Mouse (Mus musculus) midbrain, postnatal 0 days (tissue): Measurements from ENCODE around the gene C130050O18Rik. TPM values are rescaled to one million over a fixed set of nuclear protein-coding genes. Genes with fewer than 3 reads are reported as not detected.

Experiments
- ATAC-seq: fragments of 200-750 bp; cut with Nextera tagmentation; 2 replicates; pipeline ENCODE4 v1.8.0; 2017; ENCODE audit warnings: moderate number of reproducible peaks, mild to moderate bottlenecking, moderate TSS enrichment, moderate library complexity; ENCODE audit not compliant: low FRiP score
- DNase-seq: peaks from one replicate; pipeline ENCODE4 v3.0.0-alpha.2; 2015; ENCODE audit warnings: low spot score
- H3K27ac ChIP-seq: fragments of 300-500 bp; sonication (generic); 2 replicates; pipeline ENCODE4 v1.5.1; 2014; ENCODE audit warnings: low read depth, mild to moderate bottlenecking, low read length, mixed read lengths
- H3K27me3 ChIP-seq: fragments of 300-500 bp; sonication (generic); 2 replicates; pipeline ENCODE4 v1.6.1; 2014; ENCODE audit warnings: low read length, control low read depth, mixed read lengths; ENCODE audit not compliant: insufficient read depth
- H3K36me3 ChIP-seq: fragments of 300-500 bp; sonication (generic); 2 replicates; pipeline ENCODE4 v1.6.1; 2014; ENCODE audit warnings: low read length, control low read depth, mixed read lengths; ENCODE audit not compliant: insufficient read depth
- H3K4me1 ChIP-seq: fragments of 300-500 bp; sonication (generic); 2 replicates; pipeline ENCODE4 v1.6.1; 2014; ENCODE audit warnings: mild to moderate bottlenecking, control low read depth, antibody characterized with exemption, low read length, mixed read lengths; ENCODE audit not compliant: insufficient read depth
- H3K4me2 ChIP-seq: fragments of 300-500 bp; sonication (generic); 2 replicates; pipeline ENCODE4 v1.6.1; 2014; ENCODE audit warnings: low read depth, mild to moderate bottlenecking, low read length, mixed read lengths; ENCODE audit not compliant: poor library complexity, severe bottlenecking
- H3K4me3 ChIP-seq: fragments of 300-500 bp; sonication (generic); 2 replicates; pipeline ENCODE4 v1.5.1; 2014; ENCODE audit warnings: low read depth, mild to moderate bottlenecking, low read length, moderate library complexity
- H3K9ac ChIP-seq: fragments of 300-500 bp; sonication (generic); replicated peaks from 2 replicates; pipeline ENCODE4 v1.6.1; 2014; ENCODE audit warnings: mild to moderate bottlenecking, low read length, moderate library complexity, mixed read lengths; ENCODE audit not compliant: poor library complexity, severe bottlenecking
- H3K9me3 ChIP-seq: fragments of 300-500 bp; sonication (generic); 2 replicates; pipeline ENCODE4 v1.6.1; 2016; ENCODE audit warnings: low read length, control low read depth
- CTCF ChIP-seq: IDR thresholded peaks from 2 replicates; pipeline ENCODE4 v1.5.1; 2016; ENCODE audit warnings: antibody characterized with exemption, mild to moderate bottlenecking
- WGBS: fragments of 180-500 bp; shearing (Covaris S2); extraction: QIAGEN DNeasy Blood & Tissue Kit; methylation state at CpG from one replicate; pipeline ENCODE4 v1.1.7; 2014; 5-methylcytosine and 5-hydroxymethylcytosine counted together
- polyA plus RNA-seq: library from polyadenylated mRNA; unstranded; fragments of >200 nt; fragmentation: Nextera tagmentation; extraction: Ambion mirVana; gene quantifications from 2 replicates; pipeline ENCODE4 v1.2.1, GENCODE M21; 2015
- total RNA-seq: library from RNA; depleted of rRNA; stranded (reverse); fragments of >200 nt; gene quantifications from 2 replicates; pipeline ENCODE4 v1.2.3, GENCODE M21; 2014

Gene C130050O18Rik
- total and polyA plus RNA-seq, 2 experiments from 2014 or later, result not detected

DNA sequence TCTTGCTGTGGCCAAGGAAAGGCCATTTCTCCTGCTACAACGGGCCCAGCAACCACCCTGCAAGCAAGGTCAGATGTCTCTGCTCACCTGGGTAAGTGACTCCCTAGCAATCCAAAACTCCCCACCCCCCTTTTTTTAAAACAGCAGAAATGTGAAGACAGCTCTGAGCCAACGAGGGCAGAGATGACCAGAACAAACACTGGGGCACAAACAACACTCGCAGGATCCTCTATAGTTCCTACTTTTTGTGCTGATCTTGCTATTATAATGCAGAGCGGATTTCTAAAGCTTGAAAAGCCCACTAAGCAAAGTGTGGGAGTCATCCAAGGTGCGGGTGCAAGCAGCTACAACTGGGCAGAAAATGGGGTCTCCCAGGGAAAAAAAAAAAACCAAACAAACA lies 34.0 kb upstream of the C130050O18Rik start:
- Histone ChIP-seq H3K9me3 (no peaks in the 10 kb centered on the region), H3K4me3 (peak overlapping the region; percentile 62), H3K27ac (peak overlapping the region; percentile 82; the same call in 1 of the 2 replicates), H3K4me2 (peak overlapping the region; percentile 82), H3K4me1 (0 out of 2 replicates have a peak, but pooled peaks cover 4% of the 10 kb centered on the region), H3K27me3 (no peaks in the 10 kb centered on the region), H3K9ac (peak overlapping the region; percentile 90; the same call in 1 of the 2 replicates), H3K36me3 (no peaks in the 10 kb centered on the region)
- no peak for DNase-seq
- no peak for ATAC-seq
- no peak for TF ChIP-seq CTCF
- 49% methylated on average over 5 of the region's 5 CpGs for WGBS

DNA sequence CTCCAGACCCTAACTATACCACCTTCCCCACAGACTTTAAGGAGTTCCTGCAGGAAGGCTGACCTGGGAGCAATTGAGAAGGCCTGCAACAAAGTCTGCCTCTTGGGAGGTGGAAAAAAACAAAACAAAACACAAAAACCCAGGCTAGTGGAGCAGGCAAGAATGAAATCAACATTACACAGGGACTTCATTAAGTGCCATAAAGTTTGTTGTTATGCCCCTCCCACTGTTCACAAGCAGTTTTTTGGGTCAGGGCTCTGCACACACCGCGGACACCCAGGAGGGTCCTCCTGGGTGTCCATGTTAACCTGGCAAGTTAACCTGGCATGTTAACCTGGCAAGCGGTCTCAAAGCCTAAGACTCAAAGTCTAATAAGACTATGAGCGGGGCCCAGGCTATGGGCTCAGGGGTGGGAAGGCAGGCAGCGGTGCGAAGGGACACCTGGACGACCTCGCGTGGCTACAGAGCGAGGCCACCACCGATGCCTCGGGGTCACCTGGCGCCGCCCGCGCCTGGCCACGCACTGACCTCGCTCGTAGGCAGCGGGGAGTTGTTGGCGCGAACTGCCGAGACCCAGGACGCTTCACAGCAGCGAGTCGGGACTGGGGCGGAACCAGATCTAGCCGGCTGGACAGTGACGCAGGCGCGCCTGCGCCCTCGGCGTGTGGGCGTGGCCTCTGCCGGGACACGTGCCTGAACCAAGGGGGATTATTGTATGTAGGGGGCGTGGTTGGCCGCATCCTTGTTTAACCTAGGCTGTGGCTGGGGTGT lies 33.3 kb upstream of the C130050O18Rik start:
- WGBS, result 3% methylated on average over 39 of the region's 39 CpGs
- no peaks in the 10 kb centered on the region for H3K27me3 ChIP-seq
- peak overlapping the region; percentile 90 for H3K9ac ChIP-seq
- 0 out of 2 replicates have a peak, but pooled peaks cover 4% of the 10 kb centered on the region for H3K4me1 ChIP-seq
- H3K4me3 ChIP-seq, result peak overlapping the region; percentile 62
- TF ChIP-seq CTCF, result peak; percentile 45; the same call in 1 of the 2 replicates
- DNase-seq (peak; percentile 94), ATAC-seq (peak; percentile 95)
- peak overlapping the region; percentile 82 for H3K4me2 ChIP-seq
- no peaks in the 10 kb centered on the region for H3K36me3 ChIP-seq
- no peaks in the 10 kb centered on the region for H3K9me3 ChIP-seq
- H3K27ac ChIP-seq, result peak overlapping the region; percentile 82

DNA sequence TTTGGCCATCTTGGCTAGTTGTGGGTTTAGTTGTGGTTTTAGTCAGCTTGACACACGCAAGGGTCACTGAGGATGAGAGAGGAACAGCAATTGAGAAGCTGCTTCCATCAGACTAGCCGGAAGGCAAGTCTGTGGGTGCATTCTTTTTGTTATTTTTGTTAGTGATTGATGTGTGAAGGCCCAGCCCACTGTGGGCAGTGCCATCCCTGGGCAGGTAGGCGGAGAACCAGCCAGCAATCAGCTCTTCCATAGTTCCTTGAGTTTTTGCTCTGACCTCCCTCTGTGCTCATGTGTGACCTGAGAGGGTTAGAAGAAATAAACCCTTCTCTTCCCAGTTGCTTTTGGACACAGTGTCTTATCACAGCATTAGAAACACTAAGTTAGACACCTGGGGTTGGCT lies 32.0 kb upstream of the C130050O18Rik start:
- Histone ChIP-seq H3K4me2 (peak overlapping the region; percentile 82; the same call in 1 of the 2 replicates), H3K27ac (no peak overlapping the region), H3K9ac (no peak overlapping the region), H3K4me3 (no peak overlapping the region), H3K9me3 (no peaks in the 10 kb centered on the region), H3K36me3 (no peaks in the 10 kb centered on the region), H3K27me3 (no peaks in the 10 kb centered on the region), H3K4me1 (0 out of 2 replicates have a peak, but pooled peaks cover 4% of the 10 kb centered on the region)
- 91% methylated on average over 3 of the region's 3 CpGs for WGBS
- DNase-seq (no peak), ATAC-seq (no peak)
- no peak for TF ChIP-seq CTCF

DNA sequence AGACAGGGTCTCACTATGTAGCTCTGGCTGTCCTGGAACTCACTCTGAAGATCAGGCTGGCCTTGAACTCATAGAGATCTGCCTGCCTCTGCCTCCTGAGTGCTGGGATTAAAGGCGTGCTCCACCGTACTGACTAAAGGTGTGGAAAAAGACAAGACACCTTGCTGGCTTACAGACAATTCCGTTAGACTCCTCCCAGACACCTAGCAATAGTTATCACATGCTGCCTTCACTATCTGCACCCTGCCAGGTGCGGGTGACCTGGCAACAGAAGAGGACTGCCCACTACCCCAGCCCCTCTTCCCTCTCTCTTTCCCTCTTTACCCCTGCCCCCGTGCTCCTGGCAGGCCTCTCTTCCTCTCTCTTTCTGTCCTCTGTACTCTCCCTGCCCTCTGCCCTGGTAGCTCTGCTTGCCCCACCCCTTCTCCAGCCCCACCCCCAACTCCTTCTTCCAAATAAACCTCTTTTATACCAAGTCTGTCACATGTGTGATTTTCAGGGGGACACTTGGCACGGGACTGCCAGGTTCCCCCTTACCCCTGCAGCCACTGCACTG lies 31.1 kb upstream of the C130050O18Rik start:
- H3K36me3 ChIP-seq, result no peaks in the 10 kb centered on the region
- WGBS, result 87% methylated on average over 6 of the region's 6 CpGs
- H3K27ac ChIP-seq, result no peak overlapping the region

DNA sequence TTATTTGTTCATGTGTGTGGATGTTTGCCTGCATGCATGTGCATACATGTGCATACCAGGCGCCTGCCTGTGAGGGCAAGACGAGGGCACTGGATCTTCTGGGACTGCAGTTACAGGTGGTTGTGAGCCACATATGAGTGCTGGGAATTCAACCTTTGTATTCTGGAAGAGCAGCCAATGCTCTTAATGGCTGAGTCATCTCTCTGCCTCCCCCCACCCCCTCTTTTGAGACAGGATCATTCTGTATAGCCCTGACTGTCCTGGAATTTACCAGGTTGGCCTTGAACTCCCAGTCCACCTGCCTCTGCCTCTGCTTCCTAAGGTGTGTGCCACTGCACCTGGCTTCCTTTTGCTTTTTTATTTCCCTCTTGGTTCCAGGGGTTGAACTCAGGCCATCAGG lies 30.2 kb upstream of the C130050O18Rik start:
- Histone ChIP-seq H3K4me2 (no peak overlapping the region), H3K27ac (no peak overlapping the region), H3K27me3 (no peaks in the 10 kb centered on the region), H3K9me3 (no peaks in the 10 kb centered on the region), H3K4me3 (no peak overlapping the region), H3K9ac (no peak overlapping the region), H3K36me3 (no peaks in the 10 kb centered on the region), H3K4me1 (0 out of 2 replicates have a peak, but pooled peaks cover 4% of the 10 kb centered on the region)
- ATAC-seq (no peak), DNase-seq (no peak)
- TF ChIP-seq CTCF, result no peak
- WGBS, result 91% methylated on average over 2 of the region's 2 CpGs

More for the DNA sequence above, 31.1 kb upstream of the C130050O18Rik start:
- no peaks in the 10 kb centered on the region for H3K9me3 ChIP-seq
- no peak overlapping the region for H3K4me3 ChIP-seq
- no peaks in the 10 kb centered on the region for H3K27me3 ChIP-seq
- DNase-seq, result no peak
- no peak overlapping the region for H3K4me2 ChIP-seq
- TF ChIP-seq CTCF, result no peak
- no peak for ATAC-seq
- H3K9ac ChIP-seq, result no peak overlapping the region
- H3K4me1 ChIP-seq, result 0 out of 2 replicates have a peak, but pooled peaks cover 4% of the 10 kb centered on the region
